Mouse (Mus musculus): ENCODE measurements at regions not wholly inside any gene's neighbourhood (a gene's known extent, or its start where the extent isn't known, plus 50 kb on each side); places are given as distances from the start of the nearest gene placed in this dataset.

- DNase-seq (ENCODE audit: low spot score): no peak
These were observed 149.6 kb downstream of the Tfap2c start for GRCm38 (mm10) chr2:172698961-172699360.

- DNase-seq (ENCODE audit: low spot score): no peak
These were observed 150.3 kb downstream of the Tfap2c start for GRCm38 (mm10) chr2:172699654-172700053.

GRCm38 (mm10) chr2:172710641-172711040, 161.2 kb downstream of the Tfap2c start:
- no peak for DNase-seq (ENCODE audit: low spot score)

- no peak for DNase-seq (ENCODE audit: low spot score)
These were observed 177.3 kb downstream of the Tfap2c start for GRCm38 (mm10) chr2:172726701-172727100.

- DNase-seq (ENCODE audit: low spot score): no peak
These were observed 178.2 kb downstream of the Tfap2c start for GRCm38 (mm10) chr2:172727576-172727975.

- peak; percentile 28 for DNase-seq (ENCODE audit: low spot score)
These were observed 178.9 kb downstream of the Tfap2c start for GRCm38 (mm10) chr2:172728240-172728821.

GRCm38 (mm10) chr2:172729151-172729550, 179.8 kb downstream of the Tfap2c start:
- DNase-seq (ENCODE audit: low spot score): no peak

GRCm38 (mm10) chr2:172729741-172730140, 180.3 kb downstream of the Tfap2c start:
- DNase-seq (ENCODE audit: low spot score): no peak

GRCm38 (mm10) chr2:172731408-172731807, 182.0 kb downstream of the Tfap2c start:
- DNase-seq (ENCODE audit: low spot score): peak; percentile 4

GRCm38 (mm10) chr2:172732453-172733210, 183.2 kb downstream of the Tfap2c start:
- no peak for DNase-seq (ENCODE audit: low spot score)

- no peak for DNase-seq (ENCODE audit: low spot score)
These were observed 184.1 kb downstream of the Tfap2c start for GRCm38 (mm10) chr2:172733403-172733995.

- DNase-seq (ENCODE audit: low spot score): no peak
These were observed 186.2 kb downstream of the Tfap2c start for GRCm38 (mm10) chr2:172735621-172736020.

GRCm38 (mm10) chr2:172739041-172739491, 189.7 kb downstream of the Tfap2c start:
- no peak for DNase-seq (ENCODE audit: low spot score)

GRCm38 (mm10) chr2:172739529-172739928, 190.1 kb downstream of the Tfap2c start:
- no peak for DNase-seq (ENCODE audit: low spot score)

- DNase-seq (ENCODE audit: low spot score): no peak
These were observed 188.8 kb downstream of the Bmp7 start for GRCm38 (mm10) chr2:172751364-172751763.

- DNase-seq (ENCODE audit: low spot score): no peak
These were observed 184.2 kb downstream of the Bmp7 start for GRCm38 (mm10) chr2:172755686-172756471.

GRCm38 (mm10) chr2:172756472-172756860, 183.7 kb downstream of the Bmp7 start:
- DNase-seq (ENCODE audit: low spot score): no peak

GRCm38 (mm10) chr2:172758497-172758896, 181.6 kb downstream of the Bmp7 start:
- peak; percentile 67 for DNase-seq (ENCODE audit: low spot score)

- DNase-seq (ENCODE audit: low spot score): no peak
These were observed 174.9 kb downstream of the Bmp7 start for GRCm38 (mm10) chr2:172765260-172765659.

GRCm38 (mm10) chr2:172766403-172766802, 173.7 kb downstream of the Bmp7 start:
- DNase-seq (ENCODE audit: low spot score): no peak

- no peak for DNase-seq (ENCODE audit: low spot score)
These were observed 171.4 kb downstream of the Bmp7 start for GRCm38 (mm10) chr2:172768756-172769155.

GRCm38 (mm10) chr2:172770061-172770460, 170.1 kb downstream of the Bmp7 start:
- no peak for DNase-seq (ENCODE audit: low spot score)
